Comparison of ENCODE assay signal across 8 mouse cellular contexts in genomic region chr6:4600085-4600657, GRCm38 (mm10). TPM values are rescaled to one million over a fixed set of nuclear protein-coding genes. Genes with fewer than 3 reads are reported as not detected.
DNase-seq lines count a peak whose midpoint lies in the region; ATAC-seq lines count a peak whose summit lies in the region.

No protein-coding gene starts in this region.

- peak overlapping the region; percentile 96 for H3K9ac ChIP-seq in heart, embryonic 14.5 days (ENCODE audit: low read length)
- peak overlapping the region; percentile 98 for H3K9ac ChIP-seq in hindbrain, embryonic 11.5 days (ENCODE audit: low read depth, low read length)

- peak overlapping the region; percentile 81 for H3K4me2 ChIP-seq in heart, embryonic 14.5 days (ENCODE audit: low read length)
- H3K4me2 ChIP-seq in hindbrain, embryonic 11.5 days (replicated peaks; ENCODE audit: low read depth, low read length) = peak overlapping the region; percentile 97

- H3K9me3 ChIP-seq in heart, embryonic 14.5 days (ENCODE audit: control insufficient read depth, low read length) = no peaks in the 10 kb centered on the region
- H3K9me3 ChIP-seq in hindbrain, embryonic 11.5 days (ENCODE audit: control insufficient read depth, low read length) = no peaks in the 10 kb centered on the region
- no peaks in the 10 kb centered on the region for H3K9me3 ChIP-seq in midbrain, embryonic 10.5 days (replicated peaks)

- H3K27me3 ChIP-seq in heart, embryonic 14.5 days (ENCODE audit: control insufficient read depth, insufficient read depth, low read length) = no peaks in the 10 kb centered on the region
- H3K27me3 ChIP-seq in hindbrain, embryonic 11.5 days (ENCODE audit: control insufficient read depth, insufficient read depth, low read length) = no peaks in the 10 kb centered on the region
- no peaks in the 10 kb centered on the region; the same call in 1 of the 2 replicates for H3K27me3 ChIP-seq in midbrain, embryonic 10.5 days (ENCODE audit: low read depth, poor library complexity, severe bottlenecking)

- DNase-seq in heart, postnatal 14 days = no peak
- DNase-seq in R1 (ENCODE audit: low read depth, low spot score) = peak; percentile 55
- no peak for DNase-seq in hindbrain, embryonic 11.5 days (ENCODE audit: low spot score)
- no peak for DNase-seq in midbrain, embryonic 10.5 days (ENCODE audit: low spot score)
- no peak for DNase-seq in frontal cortex, postnatal 25 days (ENCODE audit: low spot score in 2 of 2)
- no peak for DNase-seq in cerebellum, adult 9-11 months
- DNase-seq in ovary, postnatal 36 days (ENCODE audit: low spot score) = no peak

- H3K36me3 ChIP-seq in heart, embryonic 14.5 days (ENCODE audit: control insufficient read depth, insufficient read depth, low read length) = no peaks in the 10 kb centered on the region
- no peaks in the 10 kb centered on the region for H3K36me3 ChIP-seq in hindbrain, embryonic 11.5 days (ENCODE audit: control insufficient read depth, insufficient read depth, low read length)
- H3K36me3 ChIP-seq in midbrain, embryonic 10.5 days = no peaks in the 10 kb centered on the region

- H3K27ac ChIP-seq in heart, embryonic 14.5 days (replicated peaks in 1 of 2; ENCODE audit: control insufficient read depth in 1 of 2, insufficient read depth in 1 of 2, low read depth in 2 of 2, low read length in 2 of 2) = peak overlapping the region; percentile 93 to 95; a peak in 3 of 4 replicates
- peak overlapping the region; percentile 97 for H3K27ac ChIP-seq in hindbrain, embryonic 11.5 days (ENCODE audit: low read depth, low read length)
- H3K27ac ChIP-seq in midbrain, embryonic 10.5 days (replicated peaks) = peak overlapping the region; percentile 99

- H3K4me3 ChIP-seq in heart, embryonic 14.5 days (ENCODE audit: control insufficient read depth in 1 of 2, insufficient read depth in 1 of 2, low read depth in 1 of 2, low read length in 2 of 2) = peak overlapping the region; percentile 84
- H3K4me3 ChIP-seq in hindbrain, embryonic 11.5 days (ENCODE audit: low read depth, low read length) = peak overlapping the region; percentile 71
- H3K4me3 ChIP-seq in midbrain, embryonic 10.5 days = peak overlapping the region; percentile 73

- WGBS in heart, embryonic 14.5 days = 23% methylated on average over 7 of the region's 7 CpGs
- 38% methylated on average over 7 of the region's 7 CpGs for WGBS in hindbrain, embryonic 11.5 days
- 42% methylated on average over 7 of the region's 7 CpGs for WGBS in midbrain, embryonic 10.5 days

- intact Hi-C loops in heart, postnatal 14 days (cut with DNase I) = loop anchor here (5.0 kb wide), 1 partner anchor 147 kb away; the partner anchor contains the start of genes Peg10 and Sgce

- H3K4me1 ChIP-seq in heart, embryonic 14.5 days (ENCODE audit: control insufficient read depth in 2 of 2, insufficient read depth in 2 of 2, low read length in 2 of 2) = peaks cover 3 to 18% of the 10 kb centered on the region in 2 experiments; a peak in 3 of 4 replicates
- peaks cover 3% of the 10 kb centered on the region; the same call in 1 of the 2 replicates for H3K4me1 ChIP-seq in hindbrain, embryonic 11.5 days (replicated peaks; ENCODE audit: control insufficient read depth, insufficient read depth, low read length)
- peaks cover 48% of the 10 kb centered on the region for H3K4me1 ChIP-seq in midbrain, embryonic 10.5 days

- no peak for ATAC-seq in heart, embryonic 14.5 days (ENCODE audit: insufficient number of reproducible peaks, insufficient read depth, low FRiP score, low read depth)
- ATAC-seq in hindbrain, embryonic 11.5 days (ENCODE audit: low FRiP score) = peak; percentile 8; the same call in 1 of the 2 replicates

RNA-seq across cellular contexts. Expression of gene Casd1, which starts 0.5 kb away (rescaled TPM):
- 37.6 and 40.3 TPM in 2 replicates for polyA plus RNA-seq in heart, embryonic 14.5 days (2014; fragmentation: Nextera tagmentation; extraction: Ambion mirVana)
- total RNA-seq in heart, postnatal 14 days (2021) = 10 to 100 TPM; 29.6 to 29.7 TPM
- 51.0 and 54.2 TPM in 2 replicates for polyA plus RNA-seq in hindbrain, embryonic 11.5 days (2014; fragmentation: Nextera tagmentation; extraction: Ambion mirVana)
- 32.0 and 32.2 TPM in 2 replicates for polyA plus RNA-seq in midbrain, embryonic 10.5 days (2016; fragmentation: Nextera tagmentation; extraction: Ambion mirVana)
